Mouse (Mus musculus): ENCODE measurements around the gene Yap1. TPM values are rescaled to one million over a fixed set of nuclear protein-coding genes. Genes with fewer than 3 reads are reported as not detected.
A peak's percentile ranks its signal among the peaks of the same experiment; 100 is the strongest.
"Not testable (repeated sequence)": the region's sequence is repeated elsewhere in the genome, so short reads cannot be mapped to it uniquely, and the experiment has no call there.

The Yap1 gene
- polyA plus RNA-seq, 1 experiment from 2014 or later: 29.3 TPM

DNA sequence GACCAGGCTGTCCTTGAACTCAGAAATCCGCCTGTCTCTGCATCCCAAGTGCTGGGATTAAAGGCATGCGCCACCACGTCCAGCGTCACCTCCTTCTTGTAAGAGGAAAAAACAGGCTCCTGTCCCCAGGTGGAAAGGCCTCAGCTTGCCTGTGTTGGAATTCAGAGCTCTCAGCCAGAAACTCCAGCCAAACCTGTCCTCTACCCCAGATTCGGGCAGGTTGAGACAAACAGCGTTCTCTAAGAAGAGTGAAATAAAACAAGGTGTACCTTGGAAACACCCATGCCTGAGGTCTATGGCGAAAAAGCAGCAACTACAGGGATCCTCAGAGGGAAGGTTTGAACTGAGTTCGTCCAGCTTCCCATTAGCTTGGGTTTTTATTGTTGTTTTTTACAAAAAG, 103.4 kb downstream of the Yap1 start:
- H3K36me3 ChIP-seq (ENCODE audit: control insufficient read depth, insufficient read depth, low read length): no peaks in the 10 kb centered on the region
- no peaks in the 10 kb centered on the region for H3K9me3 ChIP-seq (ENCODE audit: control insufficient read depth, low read length)
- H3K27me3 ChIP-seq (replicated peaks; ENCODE audit: control insufficient read depth, insufficient read depth, low read length): no peaks in the 10 kb centered on the region
- peaks cover 3% of the 10 kb centered on the region for H3K4me1 ChIP-seq (replicated peaks; ENCODE audit: control insufficient read depth, insufficient read depth, low read length)
- DNase-seq (ENCODE audit: low spot score) (no peak), ATAC-seq (replicated peaks; ENCODE audit: low FRiP score, low TSS enrichment, low read depth) (no peak)
- WGBS: 95% methylated on average over 8 of the region's 8 CpGs
- H3K4me3 ChIP-seq (ENCODE audit: low read depth, low read length): no peak overlapping the region
- H3K27ac ChIP-seq (ENCODE audit: low read depth): no peak overlapping the region
- H3K9ac ChIP-seq (ENCODE audit: low read length): no peak overlapping the region
- no peak overlapping the region for H3K4me2 ChIP-seq (ENCODE audit: low read length)

DNA sequence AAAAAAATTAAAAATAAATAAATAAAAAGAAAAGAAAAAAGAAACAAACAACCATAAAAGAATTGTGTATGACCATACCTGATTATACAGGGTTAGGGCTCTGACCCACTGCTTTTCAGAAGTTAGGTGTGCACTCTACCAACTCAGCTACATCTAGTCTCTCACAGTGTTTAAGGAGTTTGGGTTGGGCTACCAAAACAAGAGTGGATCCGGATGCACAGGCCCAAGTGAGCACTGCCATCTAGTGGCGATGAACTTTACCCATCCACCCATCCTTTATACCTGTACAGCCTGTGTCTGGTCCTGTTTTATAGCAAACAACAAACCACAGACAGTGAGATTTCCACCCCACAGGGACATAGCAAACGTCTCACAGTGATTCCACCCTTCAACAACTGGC, 106.9 kb downstream of the Yap1 start:
- Histone ChIP-seq H3K27ac (ENCODE audit: low read depth) (no peak overlapping the region), H3K9ac (ENCODE audit: low read length) (no peak overlapping the region), H3K9me3 (ENCODE audit: control insufficient read depth, low read length) (no peaks in the 10 kb centered on the region), H3K4me1 (replicated peaks; ENCODE audit: control insufficient read depth, insufficient read depth, low read length) (peaks cover 3% of the 10 kb centered on the region), H3K4me3 (ENCODE audit: low read depth, low read length) (no peak overlapping the region), H3K4me2 (ENCODE audit: low read length) (no peak overlapping the region), H3K36me3 (ENCODE audit: control insufficient read depth, insufficient read depth, low read length) (no peaks in the 10 kb centered on the region), H3K27me3 (replicated peaks; ENCODE audit: control insufficient read depth, insufficient read depth, low read length) (no peaks in the 10 kb centered on the region)
- WGBS: 3% methylated on average over 3 of the region's 3 CpGs
- peak; percentile 70; the same call in 1 of the 2 replicates for ATAC-seq (replicated peaks; ENCODE audit: low FRiP score, low TSS enrichment, low read depth)
- peak; percentile 78 for DNase-seq (ENCODE audit: low spot score)

DNA sequence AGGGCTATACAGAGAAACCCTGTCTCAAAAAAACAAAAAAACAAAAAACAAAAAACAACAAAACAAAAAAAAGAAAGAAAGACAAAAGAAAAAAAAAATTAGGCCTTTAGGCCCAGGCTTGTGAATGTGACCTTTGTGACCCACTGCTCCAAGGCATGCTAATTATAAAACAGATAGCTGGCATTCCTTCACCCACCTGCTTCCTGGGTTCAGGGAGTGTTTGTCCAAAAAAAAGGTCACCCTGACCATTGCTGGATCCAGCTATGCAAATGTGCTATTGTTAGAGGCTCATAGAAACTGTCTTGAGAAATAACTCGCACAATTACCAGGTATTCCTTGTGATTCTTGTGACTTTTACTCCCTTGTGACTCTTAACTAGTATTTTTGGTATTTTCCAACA, 112.6 kb downstream of the Yap1 start:
- not testable (repeated sequence) for H3K4me3 ChIP-seq (ENCODE audit: low read depth, low read length); ATAC-seq (replicated peaks; ENCODE audit: low FRiP score, low TSS enrichment, low read depth)
- WGBS: 82% methylated on average over 1 of the region's 1 CpGs

DNA sequence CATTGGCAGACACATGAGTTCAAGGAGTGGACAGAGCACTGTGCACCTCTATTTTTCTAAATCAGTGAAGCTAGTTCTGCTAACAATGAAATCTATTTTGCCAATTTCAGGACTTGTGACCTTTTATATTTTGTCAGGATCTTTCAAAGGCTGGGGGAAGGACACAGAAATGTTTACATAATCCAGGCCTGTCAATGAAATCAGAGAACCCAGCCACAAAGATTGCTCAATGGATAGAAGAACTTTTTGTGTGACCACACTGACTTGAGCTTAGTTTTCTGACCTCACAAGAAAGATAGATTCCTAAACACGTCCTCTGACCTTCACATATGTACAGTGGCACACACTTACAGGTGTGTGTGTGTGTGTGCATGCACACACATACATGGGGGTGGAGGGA, 113.2 kb downstream of the Yap1 start:
- 69% methylated on average over 1 of the region's 1 CpGs for WGBS
- Histone ChIP-seq H3K4me1 (replicated peaks; ENCODE audit: control insufficient read depth, insufficient read depth, low read length) (no peaks in the 10 kb centered on the region), H3K27ac (ENCODE audit: low read depth) (no peak overlapping the region), H3K9me3 (ENCODE audit: control insufficient read depth, low read length) (no peaks in the 10 kb centered on the region), H3K36me3 (ENCODE audit: control insufficient read depth, insufficient read depth, low read length) (no peaks in the 10 kb centered on the region), H3K4me2 (ENCODE audit: low read length) (no peak overlapping the region), H3K9ac (ENCODE audit: low read length) (no peak overlapping the region), H3K27me3 (replicated peaks; ENCODE audit: control insufficient read depth, insufficient read depth, low read length) (no peaks in the 10 kb centered on the region), H3K4me3 (ENCODE audit: low read depth, low read length) (no peak overlapping the region)
- ATAC-seq (replicated peaks; ENCODE audit: low FRiP score, low TSS enrichment, low read depth) (no peak), DNase-seq (ENCODE audit: low spot score) (no peak)

More for the DNA sequence above, 112.6 kb downstream of the Yap1 start:
- not testable (repeated sequence) for H3K27me3 ChIP-seq (replicated peaks; ENCODE audit: control insufficient read depth, insufficient read depth, low read length); H3K4me1 ChIP-seq (replicated peaks; ENCODE audit: control insufficient read depth, insufficient read depth, low read length); H3K4me2 ChIP-seq (ENCODE audit: low read length); H3K9me3 ChIP-seq (ENCODE audit: control insufficient read depth, low read length); H3K27ac ChIP-seq (ENCODE audit: low read depth); H3K9ac ChIP-seq (ENCODE audit: low read length); H3K36me3 ChIP-seq (ENCODE audit: control insufficient read depth, insufficient read depth, low read length); DNase-seq (ENCODE audit: low spot score)

DNA sequence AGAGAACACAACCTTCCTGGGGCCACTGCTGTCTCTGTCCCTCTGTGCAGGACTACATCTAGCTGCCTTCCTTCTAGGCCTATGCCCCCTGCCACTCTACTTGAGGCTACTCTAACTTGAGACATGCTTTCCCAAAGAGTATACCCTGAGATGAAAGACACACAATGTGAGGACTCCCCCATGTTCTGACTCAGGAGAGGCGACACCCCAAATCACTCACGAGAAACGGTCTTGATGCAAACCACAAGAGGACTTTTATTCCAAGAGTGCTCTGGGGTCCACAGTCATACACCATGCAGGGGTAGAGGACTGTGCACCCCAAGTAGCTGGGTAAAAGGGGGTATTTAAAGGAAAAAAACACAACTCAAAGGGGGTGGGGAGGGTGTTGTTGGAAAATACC, 120.0 kb downstream of the Yap1 start:
- 0 out of 2 replicates have a peak, but pooled peaks cover 4% of the 10 kb centered on the region for H3K9me3 ChIP-seq (ENCODE audit: control insufficient read depth, low read length)
- no peak overlapping the region for H3K9ac ChIP-seq (ENCODE audit: low read length)
- WGBS: 97% methylated on average over 3 of the region's 3 CpGs
- no peak overlapping the region for H3K4me3 ChIP-seq (ENCODE audit: low read depth, low read length)
- no peak for ATAC-seq (replicated peaks; ENCODE audit: low FRiP score, low TSS enrichment, low read depth)
- no peaks in the 10 kb centered on the region for H3K27me3 ChIP-seq (replicated peaks; ENCODE audit: control insufficient read depth, insufficient read depth, low read length)
- H3K36me3 ChIP-seq (ENCODE audit: control insufficient read depth, insufficient read depth, low read length): no peaks in the 10 kb centered on the region
- H3K4me1 ChIP-seq (replicated peaks; ENCODE audit: control insufficient read depth, insufficient read depth, low read length): no peaks in the 10 kb centered on the region
- no peak overlapping the region for H3K27ac ChIP-seq (ENCODE audit: low read depth)
- DNase-seq (ENCODE audit: low spot score): no peak
- no peak overlapping the region for H3K4me2 ChIP-seq (ENCODE audit: low read length)

DNA sequence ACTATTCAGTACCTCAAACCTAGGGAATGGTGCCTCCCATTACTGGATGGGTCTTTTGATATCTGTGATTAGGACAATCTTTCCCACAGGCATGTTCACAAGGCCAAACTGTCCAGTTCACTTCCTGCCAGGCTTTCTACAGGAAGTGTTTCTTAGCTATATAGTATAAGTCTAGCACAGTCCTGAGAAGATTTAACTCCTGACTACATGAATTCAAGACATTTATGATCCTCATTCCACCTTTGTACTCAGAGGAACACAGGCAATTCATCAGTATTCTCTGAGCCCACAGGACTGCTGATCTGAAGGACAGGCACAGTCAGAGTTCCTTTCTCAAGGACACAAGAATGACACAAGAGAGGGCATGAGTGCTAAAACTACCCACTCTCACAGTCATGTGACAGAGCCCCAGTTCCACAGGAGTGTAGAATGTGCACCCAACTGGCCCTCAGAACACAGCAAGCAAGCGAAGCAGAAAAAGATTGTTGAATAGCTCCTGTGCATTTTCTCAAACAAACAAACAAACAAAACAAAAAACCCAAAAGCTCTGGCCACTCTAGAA, 122.0 kb downstream of the Yap1 start:
- Histone ChIP-seq H3K4me1 (replicated peaks; ENCODE audit: control insufficient read depth, insufficient read depth, low read length) (no peaks in the 10 kb centered on the region), H3K4me2 (ENCODE audit: low read length) (no peak overlapping the region), H3K27ac (ENCODE audit: low read depth) (no peak overlapping the region), H3K36me3 (ENCODE audit: control insufficient read depth, insufficient read depth, low read length) (no peaks in the 10 kb centered on the region), H3K9ac (ENCODE audit: low read length) (no peak overlapping the region), H3K4me3 (ENCODE audit: low read depth, low read length) (no peak overlapping the region), H3K27me3 (replicated peaks; ENCODE audit: control insufficient read depth, insufficient read depth, low read length) (no peaks in the 10 kb centered on the region), H3K9me3 (ENCODE audit: control insufficient read depth, low read length) (0 out of 2 replicates have a peak, but pooled peaks cover 4% of the 10 kb centered on the region)
- ATAC-seq (replicated peaks; ENCODE audit: low FRiP score, low TSS enrichment, low read depth): no peak
- 94% methylated on average over 1 of the region's 1 CpGs for WGBS
- no peak for DNase-seq (ENCODE audit: low spot score)

Other genes starting within 250 kb of the Yap1 start
- 92.2 and 101 TPM in 2 replicates for gene Tmem123, start 240.6 kb downstream of the Yap1 start, polyA plus RNA-seq (2014; fragmentation: Nextera tagmentation; extraction: Ambion mirVana)
- gene Birc2, start 167.5 kb downstream of the Yap1 start, polyA plus RNA-seq (2014; fragmentation: Nextera tagmentation; extraction: Ambion mirVana): 36.2 and 39.8 TPM in 2 replicates
- gene Birc3, start 131.4 kb downstream of the Yap1 start, polyA plus RNA-seq (2014; fragmentation: Nextera tagmentation; extraction: Ambion mirVana): 9.0 and 9.4 TPM in 2 replicates
- 9.5 and 12.3 TPM in 2 replicates for gene Cfap300, start 38.2 kb upstream of the Yap1 start, polyA plus RNA-seq (2014; fragmentation: Nextera tagmentation; extraction: Ambion mirVana)
- gene Cep126, start 129.7 kb upstream of the Yap1 start, polyA plus RNA-seq (2014; fragmentation: Nextera tagmentation; extraction: Ambion mirVana): 1.7 and 2.9 TPM in 2 replicates

Data from intestine, embryonic 14.5 days (tissue).